Mouse (Mus musculus) left cerebral cortex, postnatal 36 days (tissue): ENCODE measurements around the gene Trp53i13. TPM values are rescaled to one million over a fixed set of nuclear protein-coding genes. Genes with fewer than 3 reads are reported as not detected.

Experiments
- DNase-seq, 2 experiments: peaks; one replicate each; pipeline ENCODE4 v3.0.0; 2021 to 2022; ENCODE audit warnings: low spot score in 2 of 2, mixed read lengths in 1 of 2
- intact Hi-C: fragments of 180-260 bp; cut with DNase I; formaldehyde crosslinking; loops from one replicate; pipeline ENCODE4 v1.15.1; 2025
- total RNA-seq, 2 experiments: library from RNA; stranded (reverse); gene quantifications; 2 replicates each; pipeline ENCODE4 v1.2.3; 2021

The Trp53i13 gene
- total RNA-seq, 2 experiments from 2014 or later: 3.9 to 4.6 TPM

GRCm38 (mm10) chr11:77494344-77494676 lies 21.5 kb downstream of the Trp53i13 start:
- intact Hi-C loops: no loop called here
- no peak for DNase-seq

- peak; percentile 76 to 79 for DNase-seq
- intact Hi-C loops: loop anchor here (2.0 kb wide), 1 partner anchor 131 kb away; no protein-coding TSS in a partner anchor
These were observed 22.1 kb downstream of the Trp53i13 start, which contains the start of gene Git1 for GRCm38 (mm10) chr11:77493512-77494343. TSS of gene Git1 (plus strand) at chr11:77493562.

GRCm38 (mm10) chr11:77492911-77493332 lies 22.9 kb downstream of the Trp53i13 start:
- intact Hi-C loops: loop anchor here (2.0 kb wide), 1 partner anchor 132 kb away; no protein-coding TSS in a partner anchor
- peak; percentile 88 to 93 for DNase-seq

GRCm38 (mm10) chr11:77492311-77492871 lies 23.4 kb downstream of the Trp53i13 start:
- intact Hi-C loops: loop anchor here (2.0 kb wide), 1 partner anchor 132 kb away; no protein-coding TSS in a partner anchor
- DNase-seq: peak; percentile 65 to 67

GRCm38 (mm10) chr11:77491502-77492291 lies 24.1 kb downstream of the Trp53i13 start:
- peak; percentile 70 to 75 for DNase-seq

GRCm38 (mm10) chr11:77491123-77491501 lies 24.7 kb downstream of the Trp53i13 start:
- intact Hi-C loops: no loop called here
- DNase-seq: peak; percentile 89 to 90

More at GRCm38 (mm10) chr11:77491502-77492291, 24.1 kb downstream of the Trp53i13 start:
- intact Hi-C loops: loop anchor here (2.0 kb wide), 1 partner anchor 133 kb away; no protein-coding TSS in a partner anchor

- DNase-seq: no peak
- intact Hi-C loops: no loop called here
These were observed 25.3 kb downstream of the Trp53i13 start for GRCm38 (mm10) chr11:77490451-77490850.

GRCm38 (mm10) chr11:77489591-77490235 lies 26.1 kb downstream of the Trp53i13 start, which contains the start of gene Ankrd13b:
TSS of gene Ankrd13b (minus strand) at chr11:77489678.
- DNase-seq: peak; percentile 84 to 85
- intact Hi-C loops: no loop called here

GRCm38 (mm10) chr11:77488771-77489581 lies 26.8 kb downstream of the Trp53i13 start:
- intact Hi-C loops: no loop called here
- DNase-seq: no peak

- DNase-seq: no peak
- intact Hi-C loops: no loop called here
These were observed 29.0 kb downstream of the Trp53i13 start for GRCm38 (mm10) chr11:77486798-77487197.

GRCm38 (mm10) chr11:77485229-77485628 lies 30.6 kb downstream of the Trp53i13 start:
- intact Hi-C loops: no loop called here
- no peak for DNase-seq

- intact Hi-C loops: no loop called here
- no peak for DNase-seq
These were observed 32.1 kb downstream of the Trp53i13 start for GRCm38 (mm10) chr11:77483510-77484255.

GRCm38 (mm10) chr11:77483043-77483442 lies 32.7 kb downstream of the Trp53i13 start:
- no peak for DNase-seq
- intact Hi-C loops: no loop called here

GRCm38 (mm10) chr11:77476895-77477294 lies 38.9 kb downstream of the Trp53i13 start:
- intact Hi-C loops: no loop called here
- DNase-seq: no peak

GRCm38 (mm10) chr11:77476216-77476615 lies 39.6 kb downstream of the Trp53i13 start:
- DNase-seq: no peak
- intact Hi-C loops: no loop called here

GRCm38 (mm10) chr11:77472775-77473174 lies 43.0 kb downstream of the Trp53i13 start:
- intact Hi-C loops: no loop called here
- no peak for DNase-seq

GRCm38 (mm10) chr11:77471407-77471806 lies 44.4 kb downstream of the Trp53i13 start:
- intact Hi-C loops: no loop called here
- no peak for DNase-seq

- intact Hi-C loops: loop anchor here (10.0 kb wide), 1 partner anchor 364 kb away; no protein-coding TSS in a partner anchor
- DNase-seq: no peak
These were observed 47.4 kb downstream of the Trp53i13 start for GRCm38 (mm10) chr11:77468397-77468796.
